Mouse (Mus musculus) midbrain, embryonic 13.5 days (tissue): ENCODE data around the gene Gm21988. TPM values are rescaled to one million over a fixed set of nuclear protein-coding genes. Genes with fewer than 3 reads are reported as not detected.

Experiments used
- ATAC-seq: fragments of 200-750 bp; cut with Nextera tagmentation; 2 replicates; pipeline ENCODE4 v1.8.0; 2017; ENCODE audit warnings: mild to moderate bottlenecking, moderate TSS enrichment, moderate library complexity
- H3K27ac ChIP-seq: fragments of 300-500 bp; sonication (generic); 2 replicates; pipeline ENCODE4 v1.5.1; 2015; ENCODE audit warnings: inconsistent platforms, mild to moderate bottlenecking, moderate library complexity
- H3K27me3 ChIP-seq: fragments of 300-500 bp; sonication (generic); 2 replicates; pipeline ENCODE4 v1.6.1; 2015; ENCODE audit warnings: mild to moderate bottlenecking, inconsistent platforms
- H3K36me3 ChIP-seq: fragments of 300-500 bp; sonication (generic); 2 replicates; pipeline ENCODE4 v1.6.1; 2015; ENCODE audit warnings: mild to moderate bottlenecking, inconsistent platforms
- H3K4me1 ChIP-seq: fragments of 300-500 bp; sonication (generic); replicated peaks from 2 replicates; pipeline ENCODE4 v1.6.1; 2015; ENCODE audit warnings: inconsistent platforms
- H3K4me2 ChIP-seq: fragments of 300-500 bp; sonication (generic); replicated peaks from 2 replicates; pipeline ENCODE4 v1.6.1; 2015; ENCODE audit warnings: moderate library complexity, mild to moderate bottlenecking, inconsistent platforms
- H3K4me3 ChIP-seq: fragments of 300-500 bp; sonication (generic); replicated peaks from 2 replicates; pipeline ENCODE4 v1.5.1; 2015; ENCODE audit warnings: mild to moderate bottlenecking, inconsistent platforms
- H3K9ac ChIP-seq: fragments of 300-500 bp; sonication (generic); replicated peaks from 2 replicates; pipeline ENCODE4 v1.6.1; 2015; ENCODE audit warnings: mild to moderate bottlenecking, inconsistent platforms
- H3K9me3 ChIP-seq: fragments of 300-500 bp; sonication (generic); 2 replicates; pipeline ENCODE4 v1.6.1; 2016; ENCODE audit warnings: mild to moderate bottlenecking, inconsistent platforms
- WGBS: fragments of 180-500 bp; shearing (Covaris S2); methylation state at CpG from one replicate; pipeline ENCODE4 v1.1.7; 2015; 5-methylcytosine and 5-hydroxymethylcytosine counted together
- microRNA counts: library from miRNA; unstranded; fragments of <30 nt; microRNA quantifications from one replicate; lab custom pipeline; 2016
- microRNA-seq: library from miRNA; unstranded; fragments of <30 nt; microRNA quantifications from one replicate; pipeline ENCODE4, GENCODE M21; 2016
- polyA plus RNA-seq: library from polyadenylated mRNA; unstranded; fragments of >200 nt; fragmentation: Nextera tagmentation; extraction: Ambion mirVana; gene quantifications from 2 replicates; pipeline ENCODE4 v1.2.1, GENCODE M21; 2015

Gene Gm21988
- polyA plus RNA-seq, 1 experiment from 2014 or later, result 15.0 TPM

DNA sequence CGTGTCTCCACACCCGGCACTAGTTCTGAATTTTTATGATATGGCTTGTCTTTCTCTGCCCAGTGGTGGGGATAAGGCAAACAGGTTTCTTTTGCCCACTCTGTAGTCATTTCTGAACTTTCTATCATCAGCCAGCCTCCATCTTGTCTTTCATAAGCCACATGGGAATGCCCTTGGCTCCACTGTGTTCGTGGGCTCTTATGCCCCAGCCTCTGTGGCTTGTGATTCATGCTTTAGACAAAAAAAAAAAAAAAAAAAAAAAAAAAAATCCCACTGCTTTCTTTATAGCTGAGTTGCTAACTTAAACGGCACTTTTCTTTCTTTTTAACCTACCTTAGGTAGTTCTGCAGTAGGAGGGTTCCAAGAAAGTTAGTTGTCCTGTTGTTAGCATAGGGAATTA, 47.5 kb downstream of the Gm21988 start:
- no peak overlapping the region for H3K4me3 ChIP-seq
- no peak for ATAC-seq
- H3K27ac ChIP-seq, result no peak overlapping the region
- no peaks in the 10 kb centered on the region for H3K27me3 ChIP-seq
- H3K9ac ChIP-seq, result no peak overlapping the region
- H3K36me3 ChIP-seq, result no peaks in the 10 kb centered on the region
- H3K4me1 ChIP-seq, result no peaks in the 10 kb centered on the region
- no peak overlapping the region for H3K4me2 ChIP-seq
- WGBS, result 78% methylated on average over 4 of the region's 4 CpGs
- H3K9me3 ChIP-seq, result no peaks in the 10 kb centered on the region

GRCm38 (mm10) chr11:70191188-70191587, 48.4 kb downstream of the Gm21988 start:
- H3K36me3 ChIP-seq, result no peaks in the 10 kb centered on the region
- H3K27ac ChIP-seq, result no peak overlapping the region
- no peak overlapping the region for H3K9ac ChIP-seq
- H3K4me1 ChIP-seq, result no peaks in the 10 kb centered on the region
- no peak overlapping the region for H3K4me3 ChIP-seq
- no peaks in the 10 kb centered on the region for H3K9me3 ChIP-seq
- H3K4me2 ChIP-seq, result no peak overlapping the region
- no peak for ATAC-seq
- no peaks in the 10 kb centered on the region for H3K27me3 ChIP-seq
- 89% methylated on average over 6 of the region's 6 CpGs for WGBS

DNA sequence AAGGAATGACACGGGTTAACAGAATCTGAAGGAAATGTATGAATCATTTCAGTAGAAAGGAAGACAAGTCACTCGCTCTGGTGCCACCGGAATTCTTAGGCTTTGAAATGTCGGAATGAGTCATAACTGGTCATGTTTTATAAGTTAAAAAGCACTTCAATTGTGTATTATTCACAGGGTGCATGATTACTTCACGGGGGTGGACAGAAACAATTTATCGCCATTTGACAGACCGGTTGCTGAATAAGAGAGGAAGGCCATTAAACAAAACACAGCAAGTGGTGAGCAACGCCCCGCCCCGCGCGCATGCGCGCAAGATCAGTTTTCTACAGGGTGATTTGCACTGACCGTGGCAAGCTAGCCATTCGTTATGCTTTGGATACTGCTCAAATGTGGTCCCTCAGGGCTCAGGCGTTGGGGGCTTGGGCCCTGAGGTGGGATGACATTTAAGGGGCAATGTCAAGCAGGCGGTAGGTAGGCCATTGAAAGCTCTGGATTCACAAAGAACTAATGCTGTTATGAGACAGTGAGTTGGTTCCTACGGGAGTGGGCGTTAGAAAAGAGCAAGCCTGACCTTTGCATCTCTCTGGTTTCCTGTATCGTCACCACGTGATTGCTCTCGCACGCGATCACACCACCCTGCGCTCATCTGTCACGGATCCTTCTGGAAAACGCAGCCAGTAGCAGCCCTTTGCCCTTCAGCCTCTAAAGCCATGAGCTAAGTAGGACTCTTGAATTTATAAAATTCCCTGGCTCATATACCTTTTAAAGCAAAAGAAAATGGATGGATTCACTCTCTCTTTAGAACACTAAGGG, 50.1 kb downstream of the Gm21988 start:
- WGBS, result 89% methylated on average over 28 of the region's 28 CpGs
- no peak for ATAC-seq
- H3K9ac ChIP-seq, result no peak overlapping the region
- no peak overlapping the region for H3K27ac ChIP-seq
- H3K36me3 ChIP-seq, result no peaks in the 10 kb centered on the region
- no peaks in the 10 kb centered on the region for H3K27me3 ChIP-seq
- no peaks in the 10 kb centered on the region for H3K9me3 ChIP-seq
- H3K4me2 ChIP-seq, result no peak overlapping the region
- no peak overlapping the region for H3K4me3 ChIP-seq
- no peaks in the 10 kb centered on the region for H3K4me1 ChIP-seq

MicroRNA genes within 50 kb of the gene (microRNA counts, 519-probe panel; counts per million panel counts)
- microRNA mmu-miR-195 (lab: Ali Mortazavi, UCI) (110 counts per million, percentile 56 among the panel's probes with 10 or more counts), microRNA mmu-miR-497 (lab: Ali Mortazavi, UCI) (110 counts per million, percentile 56 among the panel's probes with 10 or more counts)

Small RNAs within 50 kb of the gene (microRNA-seq; reads per million reads assigned to microRNA genes)
- 437 reads per million, percentile 69 among the genes with 10 or more reads in this experiment for gene Mir195a
- gene Mir497, result not detected
- not detected for gene Mir497b

Other genes starting within 250 kb of the Gm21988 start
- gene Gabarap, start 248.7 kb downstream of the Gm21988 start, polyA plus RNA-seq, result 611 and 625 TPM in 2 replicates
- gene Phf23, start 244.1 kb downstream of the Gm21988 start, polyA plus RNA-seq, result 74.2 and 82.2 TPM in 2 replicates
- gene Dvl2, start 239.2 kb downstream of the Gm21988 start, polyA plus RNA-seq, result 27.6 and 35.4 TPM in 2 replicates
- gene Acadvl, start 224.4 kb downstream of the Gm21988 start, polyA plus RNA-seq, result 48.4 and 51.7 TPM in 2 replicates
- 34.9 and 37.2 TPM in 2 replicates for gene Dlg4, start 222.9 kb downstream of the Gm21988 start, polyA plus RNA-seq
- 0.97 and 1.1 TPM in 2 replicates for gene Asgr1, start 185.7 kb downstream of the Gm21988 start, polyA plus RNA-seq
- not detected in 2 replicates for gene Asgr2, start 147.2 kb downstream of the Gm21988 start, polyA plus RNA-seq
- 0.39 and 0.66 TPM in 2 replicates for gene Mgl2, start 109.5 kb downstream of the Gm21988 start, polyA plus RNA-seq
- gene Clec10a, start 83.6 kb downstream of the Gm21988 start, polyA plus RNA-seq, result 0.59 TPM in 2 replicates
- 1.9 and 2.4 TPM in 2 replicates for gene Slc16a11, start 27.1 kb downstream of the Gm21988 start, polyA plus RNA-seq
- 17.7 and 18.7 TPM in 2 replicates for gene Slc16a13, start 18.8 kb downstream of the Gm21988 start, polyA plus RNA-seq
- 3.9 and 4.3 TPM in 2 replicates for gene Bcl6b, start 10.0 kb downstream of the Gm21988 start, polyA plus RNA-seq
- gene 0610010K14Rik, start 1.9 kb downstream of the Gm21988 start, polyA plus RNA-seq, result 193 and 201 TPM in 2 replicates
- 289 and 304 TPM in 2 replicates for gene Rnasek, start within 50 bp of the Gm21988 start, polyA plus RNA-seq
- 0.57 and 1.2 TPM in 2 replicates for gene Alox12, start 15.5 kb upstream of the Gm21988 start, polyA plus RNA-seq
- 0.07 TPM in 1 of 2 replicates, not detected in the other for gene Alox12e, start 82.8 kb upstream of the Gm21988 start, polyA plus RNA-seq
- not detected in 2 replicates for gene Alox15, start 112.2 kb upstream of the Gm21988 start, polyA plus RNA-seq
- 33.9 and 34.1 TPM in 2 replicates for gene Pelp1, start 170.2 kb upstream of the Gm21988 start, polyA plus RNA-seq
- 44.8 and 45.5 TPM in 2 replicates for gene Arrb2, start 192.8 kb upstream of the Gm21988 start, polyA plus RNA-seq
- 41.9 and 43.6 TPM in 2 replicates for gene Med11, start 212.1 kb upstream of the Gm21988 start, polyA plus RNA-seq
- gene Zmynd15, start 219.6 kb upstream of the Gm21988 start, polyA plus RNA-seq, result 0.40 and 0.44 TPM in 2 replicates
- gene Cxcl16, start 220.2 kb upstream of the Gm21988 start, polyA plus RNA-seq, result 1.4 and 1.6 TPM in 2 replicates